Mouse (Mus musculus) midbrain, embryonic 12.5 days (tissue): ENCODE results near the gene St3gal4. TPM values are rescaled to one million over a fixed set of nuclear protein-coding genes. Genes with fewer than 3 reads are reported as not detected.
"Not testable (repeated sequence)": the region's sequence is repeated elsewhere in the genome, so short reads cannot be mapped to it uniquely, and the experiment has no call there.

ENCODE experiments used
- ATAC-seq: fragments of 200-750 bp; cut with Nextera tagmentation; 2 replicates; pipeline ENCODE4 v1.8.0; 2017; ENCODE audit warnings: low read depth, moderate TSS enrichment, moderate library complexity; ENCODE audit not compliant: low FRiP score
- H3K27ac ChIP-seq: fragments of 300-500 bp; sonication (generic); replicated peaks from 2 replicates; pipeline ENCODE4 v1.5.1; 2016; ENCODE audit warnings: mild to moderate bottlenecking
- H3K27me3 ChIP-seq: fragments of 300-500 bp; sonication (generic); 2 replicates; pipeline ENCODE4 v1.6.1; 2016; ENCODE audit warnings: mild to moderate bottlenecking
- H3K36me3 ChIP-seq: fragments of 300-500 bp; sonication (generic); 2 replicates; pipeline ENCODE4 v1.6.1; 2016
- H3K4me1 ChIP-seq: fragments of 300-500 bp; sonication (generic); 2 replicates; pipeline ENCODE4 v1.6.1; 2016
- H3K4me2 ChIP-seq: fragments of 300-500 bp; sonication (generic); replicated peaks from 2 replicates; pipeline ENCODE4 v1.6.1; 2016; ENCODE audit warnings: mild to moderate bottlenecking, moderate library complexity
- H3K4me3 ChIP-seq: fragments of 300-500 bp; sonication (generic); 2 replicates; pipeline ENCODE4 v1.5.1; 2016; ENCODE audit warnings: mild to moderate bottlenecking
- H3K9ac ChIP-seq: fragments of 300-500 bp; sonication (generic); replicated peaks from 2 replicates; pipeline ENCODE4 v1.6.1; 2016; ENCODE audit warnings: mild to moderate bottlenecking, moderate library complexity
- H3K9me3 ChIP-seq: fragments of 300-500 bp; sonication (generic); 2 replicates; pipeline ENCODE4 v1.6.1; 2016; ENCODE audit warnings: mild to moderate bottlenecking
- WGBS: fragments of 180-500 bp; shearing (Covaris S2); methylation state at CpG from one replicate; pipeline ENCODE4 v1.1.7; 2016; 5-methylcytosine and 5-hydroxymethylcytosine counted together
- polyA plus RNA-seq: library from polyadenylated mRNA; unstranded; fragments of >200 nt; fragmentation: Nextera tagmentation; extraction: Ambion mirVana; gene quantifications from 2 replicates; pipeline ENCODE4 v1.2.1, GENCODE M21; 2016

St3gal4 gene
- polyA plus RNA-seq, 1 experiment from 2014 or later: 11.4 TPM

DNA sequence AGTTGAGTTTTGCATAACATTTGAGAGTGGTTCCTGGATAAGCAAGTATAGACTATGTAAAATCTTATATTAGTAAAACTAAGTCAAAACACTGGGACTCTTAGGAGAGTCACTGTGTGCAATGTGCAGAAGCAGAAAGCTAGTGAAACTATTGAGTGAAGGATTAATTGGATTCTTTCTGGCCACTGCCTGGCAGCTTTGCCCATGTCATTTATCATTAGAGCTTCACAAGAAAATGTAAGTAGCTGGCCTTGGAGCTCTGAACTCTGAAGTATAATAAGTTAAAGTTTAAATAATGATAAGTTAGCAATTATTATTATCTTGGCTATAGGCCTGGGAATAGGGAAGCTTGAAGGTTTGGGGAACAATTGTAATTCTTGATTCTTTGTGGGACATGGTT lies 29.8 kb upstream of the St3gal4 start:
- H3K27ac ChIP-seq, H3K27me3 ChIP-seq, H3K36me3 ChIP-seq, ATAC-seq, H3K4me3 ChIP-seq, H3K9me3 ChIP-seq, H3K9ac ChIP-seq, H3K4me1 ChIP-seq, H3K4me2 ChIP-seq: not testable (repeated sequence)

DNA sequence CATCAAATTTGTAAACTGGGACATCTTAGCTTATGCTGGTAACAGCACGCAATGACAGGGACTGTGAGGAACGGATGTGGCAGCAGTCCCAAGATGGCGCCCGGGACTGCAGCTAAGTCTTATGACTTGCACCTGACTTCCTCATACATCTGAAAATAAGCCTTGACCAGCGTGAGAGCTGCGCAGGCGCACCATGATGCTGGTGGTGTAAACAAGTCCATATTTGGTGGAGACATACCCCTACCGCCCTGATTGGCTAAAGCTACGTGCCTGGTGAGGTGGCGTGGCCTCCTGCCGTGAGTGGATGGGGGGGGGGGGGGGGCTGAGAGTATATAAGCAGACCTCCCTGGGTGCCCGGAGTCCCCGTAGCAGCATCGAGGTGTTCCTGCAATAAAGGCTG lies 28.2 kb upstream of the St3gal4 start:
- not testable (repeated sequence) for H3K9me3 ChIP-seq, H3K9ac ChIP-seq, H3K27ac ChIP-seq, H3K36me3 ChIP-seq, H3K27me3 ChIP-seq, H3K4me2 ChIP-seq, ATAC-seq, H3K4me3 ChIP-seq, H3K4me1 ChIP-seq
- 97% methylated on average over 14 of the region's 14 CpGs for WGBS

DNA sequence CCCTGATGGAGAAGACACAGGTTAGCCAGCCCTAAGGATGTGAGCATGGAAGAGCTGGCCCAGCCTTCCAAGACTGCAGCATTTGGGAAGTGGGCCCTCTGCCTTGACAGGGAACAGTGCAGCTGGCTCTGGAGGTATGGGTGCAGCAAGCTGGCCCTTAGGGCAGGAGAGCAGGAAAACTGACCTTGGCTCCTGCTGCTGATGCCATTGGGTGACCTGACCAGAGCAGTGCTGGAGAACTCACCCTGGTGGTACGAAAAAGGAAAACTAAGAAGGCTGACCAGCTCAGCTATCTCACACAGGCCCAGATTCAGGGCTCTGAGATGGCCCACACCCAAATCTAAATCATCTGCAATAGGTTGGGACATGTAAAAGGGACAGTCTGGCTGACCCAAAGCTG lies 26.8 kb upstream of the St3gal4 start:
- H3K36me3 ChIP-seq: no peaks in the 10 kb centered on the region
- no peaks in the 10 kb centered on the region for H3K9me3 ChIP-seq
- no peak overlapping the region for H3K27ac ChIP-seq
- no peak overlapping the region for H3K9ac ChIP-seq
- ATAC-seq: no peak
- H3K27me3 ChIP-seq: no peaks in the 10 kb centered on the region
- no peak overlapping the region for H3K4me3 ChIP-seq
- H3K4me2 ChIP-seq: no peak overlapping the region
- 83% methylated on average over 1 of the region's 1 CpGs for WGBS
- no peaks in the 10 kb centered on the region for H3K4me1 ChIP-seq

DNA sequence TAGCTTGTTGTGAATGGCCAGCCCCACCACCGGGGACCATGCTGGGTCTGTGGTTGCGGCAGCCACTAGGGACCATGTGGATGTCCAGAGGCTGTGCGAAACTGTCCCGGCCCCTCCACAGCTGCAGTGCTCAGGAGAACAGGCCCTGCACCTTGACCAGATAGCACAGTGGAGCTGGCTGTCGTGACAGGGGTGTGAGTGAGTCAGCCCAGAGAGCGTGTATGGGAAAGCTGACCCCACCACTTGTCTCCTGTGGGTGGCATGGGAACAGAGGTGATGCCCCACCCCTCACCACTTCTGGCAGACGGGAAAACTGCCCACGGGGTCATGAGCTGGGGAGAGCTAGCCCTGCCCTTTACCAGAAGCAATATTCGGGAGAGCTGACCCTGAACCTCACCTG lies 26.1 kb upstream of the St3gal4 start:
- ATAC-seq: no peak
- Histone ChIP-seq H3K4me3 (no peak overlapping the region), H3K4me2 (no peak overlapping the region), H3K9ac (no peak overlapping the region), H3K27ac (no peak overlapping the region), H3K36me3 (no peaks in the 10 kb centered on the region), H3K4me1 (no peaks in the 10 kb centered on the region), H3K27me3 (no peaks in the 10 kb centered on the region), H3K9me3 (no peaks in the 10 kb centered on the region)
- WGBS: 89% methylated on average over 9 of the region's 9 CpGs

GRCm38 (mm10) chr9:35142221-35142620 lies 23.2 kb upstream of the St3gal4 start:
- peaks cover 2% of the 10 kb centered on the region; the same call in 1 of the 2 replicates for H3K4me1 ChIP-seq
- WGBS: 84% methylated on average over 2 of the region's 2 CpGs
- H3K4me3 ChIP-seq: no peak overlapping the region
- no peaks in the 10 kb centered on the region for H3K27me3 ChIP-seq
- no peak overlapping the region for H3K27ac ChIP-seq
- no peaks in the 10 kb centered on the region for H3K36me3 ChIP-seq
- ATAC-seq: no peak
- H3K9ac ChIP-seq: no peak overlapping the region
- H3K4me2 ChIP-seq: no peak overlapping the region
- H3K9me3 ChIP-seq: no peaks in the 10 kb centered on the region

DNA sequence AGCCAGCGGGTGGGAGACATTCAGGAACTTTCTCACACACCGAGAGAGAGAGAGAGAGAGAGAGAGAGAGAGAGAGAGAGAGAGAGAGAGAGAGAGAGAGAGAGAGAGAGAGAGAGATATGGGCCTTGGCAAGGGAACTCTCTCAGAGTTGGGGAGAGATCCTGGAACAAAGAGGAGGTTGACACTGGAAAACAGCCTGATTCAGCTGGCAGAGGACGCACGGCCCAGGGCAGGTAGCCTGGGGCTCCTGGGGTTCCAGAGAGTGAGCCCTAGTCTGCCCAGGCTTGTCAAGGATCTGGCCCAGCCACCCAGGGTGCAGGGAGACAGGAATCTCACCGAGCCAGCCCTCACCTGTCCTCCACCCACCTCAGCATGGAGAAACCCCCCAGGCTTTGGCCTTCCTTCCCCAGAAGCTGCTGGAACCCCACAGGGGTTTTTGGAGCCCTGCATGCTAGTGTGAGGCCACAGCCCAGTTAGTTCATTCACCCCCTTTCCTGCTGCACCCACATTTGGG lies 20.2 kb upstream of the St3gal4 start:
- H3K9me3 ChIP-seq: no peaks in the 10 kb centered on the region
- no peak overlapping the region for H3K4me3 ChIP-seq
- H3K9ac ChIP-seq: no peak overlapping the region
- no peak overlapping the region for H3K4me2 ChIP-seq
- ATAC-seq: no peak
- peaks cover 2% of the 10 kb centered on the region; the same call in 1 of the 2 replicates for H3K4me1 ChIP-seq
- no peaks in the 10 kb centered on the region for H3K36me3 ChIP-seq
- H3K27me3 ChIP-seq: no peaks in the 10 kb centered on the region
- WGBS: 85% methylated on average over 5 of the region's 5 CpGs
- no peak overlapping the region for H3K27ac ChIP-seq

DNA sequence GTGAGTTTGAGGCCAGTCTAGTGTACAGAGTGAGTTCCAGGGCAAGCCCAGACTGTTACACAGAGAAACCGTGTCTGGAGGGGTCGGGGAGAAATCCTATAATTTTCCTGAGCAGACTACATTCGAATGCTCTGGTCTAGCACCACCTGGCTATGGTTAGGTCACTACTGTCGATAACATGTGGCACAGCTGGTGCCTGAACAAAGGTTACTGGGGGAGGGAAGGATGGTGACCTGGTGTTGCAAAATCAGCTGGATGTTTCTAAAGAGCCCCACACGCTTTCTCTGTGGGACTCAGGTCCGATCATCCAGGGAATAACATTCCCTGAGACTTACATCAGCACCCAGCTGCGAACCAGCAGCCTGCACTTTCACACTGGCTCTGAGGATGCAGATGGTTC lies 19.0 kb upstream of the St3gal4 start:
- 78% methylated on average over 7 of the region's 7 CpGs for WGBS
- no peak overlapping the region for H3K4me2 ChIP-seq
- no peak overlapping the region for H3K9ac ChIP-seq
- H3K27ac ChIP-seq: no peak overlapping the region
- H3K27me3 ChIP-seq: no peaks in the 10 kb centered on the region
- H3K36me3 ChIP-seq: no peaks in the 10 kb centered on the region
- peaks cover 2% of the 10 kb centered on the region; the same call in 1 of the 2 replicates for H3K4me1 ChIP-seq
- no peaks in the 10 kb centered on the region for H3K9me3 ChIP-seq
- no peak for ATAC-seq
- H3K4me3 ChIP-seq: no peak overlapping the region

- H3K4me1 ChIP-seq: peaks cover 2% of the 10 kb centered on the region; the same call in 1 of the 2 replicates
- WGBS: 84% methylated on average over 6 of the region's 6 CpGs
- no peak overlapping the region for H3K4me3 ChIP-seq
- no peaks in the 10 kb centered on the region for H3K9me3 ChIP-seq
- no peak overlapping the region for H3K9ac ChIP-seq
- H3K4me2 ChIP-seq: no peak overlapping the region
- no peak overlapping the region for H3K27ac ChIP-seq
- no peaks in the 10 kb centered on the region for H3K36me3 ChIP-seq
- H3K27me3 ChIP-seq: no peaks in the 10 kb centered on the region
- ATAC-seq: no peak
These were observed 16.5 kb upstream of the St3gal4 start for GRCm38 (mm10) chr9:35135575-35135974.

- no peaks in the 10 kb centered on the region for H3K4me1 ChIP-seq
- H3K9me3 ChIP-seq: no peaks in the 10 kb centered on the region
- no peak overlapping the region for H3K9ac ChIP-seq
- no peak overlapping the region for H3K4me2 ChIP-seq
- no peak for ATAC-seq
- WGBS: 90% methylated on average over 16 of the region's 16 CpGs
- no peak overlapping the region for H3K27ac ChIP-seq
- H3K4me3 ChIP-seq: no peak overlapping the region
- peaks cover 7% of the 10 kb centered on the region; the same call in 1 of the 2 replicates for H3K36me3 ChIP-seq
- H3K27me3 ChIP-seq: no peaks in the 10 kb centered on the region
These were observed 12.7 kb upstream of the St3gal4 start for GRCm38 (mm10) chr9:35131637-35132397.

- no peak overlapping the region for H3K4me3 ChIP-seq
- H3K4me1 ChIP-seq: no peaks in the 10 kb centered on the region
- no peaks in the 10 kb centered on the region for H3K9me3 ChIP-seq
- no peak overlapping the region for H3K4me2 ChIP-seq
- peaks cover 30% of the 10 kb centered on the region; the same call in 1 of the 2 replicates for H3K36me3 ChIP-seq
- no peak overlapping the region for H3K27ac ChIP-seq
- H3K9ac ChIP-seq: no peak overlapping the region
- 92% methylated on average over 9 of the region's 9 CpGs for WGBS
- no peak for ATAC-seq
- no peaks in the 10 kb centered on the region for H3K27me3 ChIP-seq
These were observed 9.9 kb upstream of the St3gal4 start for GRCm38 (mm10) chr9:35128995-35129418.

DNA sequence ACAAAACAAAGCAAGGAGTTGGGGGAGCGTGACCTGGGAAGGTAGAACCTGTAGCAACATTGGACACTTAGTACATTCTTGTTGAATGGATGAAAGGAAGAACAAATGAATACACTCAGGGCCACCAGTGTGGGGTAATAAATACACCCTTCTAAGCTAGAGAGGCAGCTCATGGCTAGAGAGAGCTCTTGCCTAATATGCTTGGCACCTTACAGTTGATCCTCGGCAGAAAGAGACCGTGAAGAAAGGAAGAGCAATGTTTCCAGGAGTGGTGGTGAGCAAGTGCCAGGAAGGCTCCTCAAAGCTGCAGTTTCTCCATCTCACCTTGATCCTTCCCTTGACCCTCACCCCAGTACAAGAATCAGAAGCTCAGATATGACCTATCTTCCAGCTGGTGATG lies 9.5 kb upstream of the St3gal4 start:
- Histone ChIP-seq H3K4me1 (no peaks in the 10 kb centered on the region), H3K4me3 (no peak overlapping the region), H3K36me3 (peaks cover 31% of the 10 kb centered on the region; the same call in 1 of the 2 replicates), H3K27me3 (no peaks in the 10 kb centered on the region), H3K27ac (no peak overlapping the region), H3K9me3 (no peaks in the 10 kb centered on the region), H3K9ac (no peak overlapping the region), H3K4me2 (no peak overlapping the region)
- no peak for ATAC-seq
- 94% methylated on average over 3 of the region's 3 CpGs for WGBS

- Histone ChIP-seq H3K4me3 (no peak overlapping the region), H3K27ac (no peak overlapping the region), H3K4me1 (no peaks in the 10 kb centered on the region), H3K9ac (no peak overlapping the region), H3K36me3 (peaks cover 35% of the 10 kb centered on the region), H3K4me2 (no peak overlapping the region), H3K9me3 (no peaks in the 10 kb centered on the region), H3K27me3 (no peaks in the 10 kb centered on the region)
- no peak for ATAC-seq
- 92% methylated on average over 5 of the region's 5 CpGs for WGBS
These were observed 8.5 kb upstream of the St3gal4 start for GRCm38 (mm10) chr9:35127561-35127960.

DNA sequence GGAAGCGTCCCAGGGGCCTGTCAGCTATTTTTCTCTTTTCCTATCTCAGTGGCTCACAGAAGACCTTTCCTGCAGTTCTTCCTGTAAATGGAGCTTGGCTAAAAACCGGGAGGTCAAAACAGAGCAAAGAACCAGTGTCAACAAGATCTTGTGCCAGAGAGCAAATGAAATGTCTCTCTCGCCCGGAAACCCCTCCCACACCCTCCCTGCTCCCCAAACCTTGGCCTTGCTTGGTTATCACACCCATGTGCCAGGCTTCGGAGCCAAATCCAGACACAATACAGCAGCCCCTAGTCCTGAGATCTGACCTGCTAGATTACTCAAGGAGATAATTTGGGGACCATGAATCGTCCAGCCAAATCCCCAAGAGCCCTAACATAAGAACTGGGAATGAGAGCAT lies 8.1 kb upstream of the St3gal4 start:
- H3K27ac ChIP-seq: no peak overlapping the region
- no peak overlapping the region for H3K9ac ChIP-seq
- no peaks in the 10 kb centered on the region for H3K4me1 ChIP-seq
- no peaks in the 10 kb centered on the region for H3K9me3 ChIP-seq
- no peak overlapping the region for H3K4me3 ChIP-seq
- no peak overlapping the region for H3K4me2 ChIP-seq
- H3K36me3 ChIP-seq: peaks cover 35% of the 10 kb centered on the region
- ATAC-seq: no peak
- WGBS: 80% methylated on average over 6 of the region's 6 CpGs
- H3K27me3 ChIP-seq: no peaks in the 10 kb centered on the region
